Mouse (Mus musculus) liver, embryonic 18 days (tissue): ENCODE results near the gene Dnajb13. TPM values are rescaled to one million over a fixed set of nuclear protein-coding genes. Genes with fewer than 3 reads are reported as not detected.

Source experiments
- polyA plus RNA-seq: library from polyadenylated mRNA; depleted of rRNA; stranded (reverse); fragments of >200 nt; gene quantifications from 2 replicates; pipeline ENCODE4 v1.2.3, GENCODE M21; 2012; rRNA removed

Gene Dnajb13
- polyA plus RNA-seq: 0.47 and 0.73 TPM in 2 replicates

GRCm38 (mm10) chr7:100514573-100514972 is at the start of gene Dnajb13:
Gene Dnajb13 (minus strand): TSS chr7:100514960.

GRCm38 (mm10) chr7:100536804-100537518 is 22.2 kb upstream of the Dnajb13 start, which contains the start of gene Coa4:
Gene Coa4 (plus strand): TSS chr7:100537071.

GRCm38 (mm10) chr7:100493117-100493483 is 21.7 kb downstream of the Dnajb13 start, which contains the start of gene Ucp2:
Gene Ucp2 (plus strand): TSS chr7:100493337.

GRCm38 (mm10) chr7:100472777-100473176 is 42.0 kb downstream of the Dnajb13 start, which contains the start of gene Ucp3:
Gene Ucp3 (plus strand): TSS chr7:100472990.

Other genes with a start within 250 kb of the Dnajb13 start
- gene P4ha3, start 229.4 kb downstream of the Dnajb13 start, polyA plus RNA-seq: 1.2 and 1.3 TPM in 2 replicates
- gene C2cd3, start 142.7 kb downstream of the Dnajb13 start, polyA plus RNA-seq: 6.1 and 7.4 TPM in 2 replicates
- 30.8 and 32.5 TPM in 2 replicates for gene Ppme1, start 142.7 kb downstream of the Dnajb13 start, polyA plus RNA-seq
- gene Ucp3, start 42.0 kb downstream of the Dnajb13 start, polyA plus RNA-seq: 0.01 TPM in 1 of 2 replicates, not detected in the other
- gene Ucp2, start 21.6 kb downstream of the Dnajb13 start, polyA plus RNA-seq: 225 and 250 TPM in 2 replicates
- gene Coa4, start 22.1 kb upstream of the Dnajb13 start, polyA plus RNA-seq: 10.3 and 10.5 TPM in 2 replicates
- gene Rab6a, start 92.5 kb upstream of the Dnajb13 start, polyA plus RNA-seq: 26.7 and 27.4 TPM in 2 replicates
- gene Mrpl48, start 93.3 kb upstream of the Dnajb13 start, polyA plus RNA-seq: 20.4 and 22.1 TPM in 2 replicates
- gene Plekhb1, start 147.5 kb upstream of the Dnajb13 start, polyA plus RNA-seq: 0.89 and 1.5 TPM in 2 replicates
- gene Fam168a, start 191.7 kb upstream of the Dnajb13 start, polyA plus RNA-seq: 4.3 and 5.0 TPM in 2 replicates